Mouse (Mus musculus) cerebellum, adult 18-20 months (tissue): ENCODE data around the gene 1520401A03Rik.
A peak's percentile ranks its signal among the peaks of the same experiment; 100 is the strongest.

Experiments
- DNase-seq, 2 experiments: peaks; one replicate each; pipeline ENCODE4 v3.0.0; 2021

Gene 1520401A03Rik

DNA sequence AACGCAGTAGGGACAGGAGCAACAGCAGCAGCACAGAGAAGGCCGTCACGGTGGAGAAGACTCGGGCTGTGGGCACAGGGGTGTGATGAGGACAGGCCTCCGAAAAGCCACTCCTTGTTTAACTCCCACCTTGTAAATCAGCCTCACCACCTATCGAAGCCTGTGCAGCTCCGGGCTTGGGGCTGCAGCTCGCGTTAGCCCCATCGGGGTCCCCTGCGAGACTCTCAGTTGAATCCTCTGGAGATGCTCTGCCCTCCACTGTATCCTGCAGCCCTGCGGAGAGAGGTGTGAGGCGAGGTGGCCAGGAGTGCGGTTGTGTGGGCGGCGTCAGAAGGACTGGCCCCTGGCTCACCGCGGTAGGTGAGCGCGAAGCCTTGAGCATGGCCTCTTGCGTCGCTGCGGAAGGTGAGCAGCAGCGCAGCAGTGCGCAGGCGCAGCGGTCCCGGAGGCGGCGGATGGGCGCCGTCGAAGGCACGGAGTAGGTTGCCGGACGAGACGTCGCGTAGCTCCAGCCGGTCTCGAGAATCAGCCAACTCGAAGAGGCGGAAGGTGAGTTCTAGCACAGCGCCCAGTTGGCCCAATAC lies 19.7 kb upstream of the 1520401A03Rik start:
- peak; percentile 35 to 53 for DNase-seq

DNA sequence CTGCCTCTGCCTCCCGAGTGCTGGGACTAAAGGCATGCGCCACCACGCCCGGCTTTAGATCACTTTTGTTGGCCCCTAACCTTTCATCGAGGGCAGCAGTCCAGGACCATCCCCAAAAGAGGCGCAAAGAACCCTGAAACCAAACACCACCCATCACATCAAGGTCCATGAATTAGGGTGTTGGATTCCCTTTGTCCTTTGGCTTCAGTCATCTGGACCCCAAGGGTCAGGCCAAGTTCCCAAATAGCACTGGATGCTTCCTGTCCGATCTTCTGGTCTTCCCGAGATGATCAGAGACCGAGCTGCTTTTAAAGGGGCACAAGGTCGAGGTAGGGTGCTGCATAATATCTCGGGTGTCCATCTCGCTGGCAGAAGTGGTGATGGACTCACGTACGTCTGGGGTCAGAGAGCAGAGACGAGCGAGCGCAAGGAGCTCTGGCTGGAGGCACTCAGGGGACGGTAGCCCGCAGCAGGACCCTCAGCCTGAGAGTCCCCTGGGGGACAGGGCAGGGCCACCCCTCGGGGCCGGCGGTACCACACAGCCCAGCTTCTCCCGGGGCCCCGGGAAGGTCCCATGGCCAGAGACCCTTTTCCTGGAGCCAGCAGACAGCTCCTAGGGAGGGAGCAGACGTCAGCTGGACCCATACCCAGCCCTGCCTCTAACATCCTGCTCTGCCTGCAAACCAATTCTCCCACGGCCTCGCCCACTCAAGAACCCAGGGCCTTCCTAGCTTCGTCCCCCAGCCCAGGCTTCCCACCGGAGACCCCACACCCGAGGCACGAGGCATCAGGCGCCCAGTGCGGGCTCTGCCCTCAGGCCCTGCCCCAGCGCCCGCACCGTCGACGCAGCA lies 19.0 kb upstream of the 1520401A03Rik start:
- peak in 1 of 2 experiments; percentile 30 for DNase-seq

DNA sequence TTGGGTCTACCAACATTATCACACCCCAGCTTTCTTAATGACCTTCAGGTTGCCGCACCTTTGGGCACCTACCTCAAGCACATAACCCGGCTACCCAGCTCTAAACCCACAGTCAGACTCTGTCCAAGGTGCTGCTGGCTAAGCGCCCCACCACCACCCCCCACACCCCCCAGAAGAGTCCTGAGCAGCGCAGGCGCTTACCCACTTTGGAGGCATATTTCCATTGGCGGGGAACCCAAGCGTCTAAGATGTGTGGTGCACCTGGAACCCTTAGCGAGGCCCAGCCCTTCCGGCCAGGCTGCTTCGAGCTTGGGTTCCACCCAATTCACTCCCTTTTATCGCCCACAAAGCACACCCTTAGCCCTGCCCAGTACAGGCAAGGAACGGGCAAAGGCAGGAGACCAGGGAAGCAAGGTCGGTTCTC lies 18.0 kb upstream of the 1520401A03Rik start, which contains the start of gene Paqr4:
Paqr4 (minus strand) TSS at position 270 of the 424 bp plus-strand sequence.
- DNase-seq, result peak in 1 of 2 experiments; percentile 43

DNA sequence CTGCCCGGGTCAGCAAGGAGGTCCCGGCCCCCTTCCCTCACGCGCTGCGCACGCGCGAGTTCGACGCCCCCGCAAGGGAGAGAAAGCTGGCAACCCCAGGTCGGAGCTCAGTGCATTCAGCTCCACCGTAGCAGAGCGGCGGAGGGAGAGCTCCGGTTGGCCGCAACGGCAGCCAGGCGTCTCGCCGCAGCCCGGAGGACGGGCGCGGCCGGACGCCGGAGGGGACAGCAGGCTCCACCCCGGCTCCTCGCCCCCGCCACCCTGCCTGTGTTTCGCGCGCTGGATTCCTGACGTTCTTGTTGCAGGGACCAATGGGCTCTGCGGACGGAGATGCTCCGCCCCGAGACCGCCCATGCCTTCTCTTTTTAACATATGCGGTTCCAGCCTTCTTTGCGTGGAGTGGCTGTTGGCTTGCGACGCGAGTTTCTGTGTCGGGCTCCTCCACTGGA lies 17.6 kb upstream of the 1520401A03Rik start:
- peak; percentile 93 to 97 for DNase-seq

DNA sequence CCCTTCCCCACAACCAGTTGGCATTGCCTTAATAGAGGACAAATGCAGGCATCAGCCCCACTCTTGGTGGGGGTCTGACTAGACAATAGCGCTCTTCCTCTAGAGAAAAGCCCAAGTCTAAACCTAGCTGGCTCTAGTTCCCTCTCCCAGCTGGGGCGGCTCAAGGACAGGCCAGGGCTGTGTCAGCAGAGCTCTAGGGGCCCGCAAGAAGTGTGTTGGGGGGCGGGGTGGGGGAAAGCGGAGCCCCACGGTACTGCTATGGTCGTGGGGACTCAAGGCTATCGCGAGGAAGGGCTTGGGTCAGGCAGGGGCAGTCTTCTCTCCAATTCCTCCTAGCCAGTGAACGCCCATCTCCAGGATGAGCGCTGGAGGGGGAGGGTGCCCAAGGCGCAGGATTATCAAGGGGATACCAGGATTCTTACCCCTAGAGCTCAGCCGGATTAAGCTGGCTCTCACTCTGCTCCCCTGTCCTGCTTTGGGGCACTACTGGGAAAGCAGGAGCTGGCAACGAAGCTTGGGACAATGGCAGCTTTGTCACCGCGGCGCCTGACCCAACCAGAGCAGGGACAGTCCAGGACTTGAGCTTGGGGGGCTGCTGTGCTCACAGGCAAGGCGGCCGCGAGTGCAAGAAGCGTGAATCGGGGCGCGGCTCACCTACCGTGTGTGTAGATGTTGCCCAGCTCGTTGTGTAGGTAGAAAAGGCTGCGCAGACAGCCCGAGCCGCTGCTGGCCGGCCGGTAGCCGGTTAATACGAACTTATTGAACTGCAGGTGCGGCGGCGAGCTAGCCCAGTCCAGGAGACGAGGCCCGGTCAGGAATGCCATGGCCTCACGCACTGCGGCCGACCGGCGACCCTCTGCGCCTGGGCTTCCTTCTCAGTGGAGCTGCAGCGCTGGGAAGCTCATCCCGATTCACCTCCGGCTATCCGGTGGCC lies 16.9 kb upstream of the 1520401A03Rik start:
- peak; percentile 32 to 49 for DNase-seq

DNA sequence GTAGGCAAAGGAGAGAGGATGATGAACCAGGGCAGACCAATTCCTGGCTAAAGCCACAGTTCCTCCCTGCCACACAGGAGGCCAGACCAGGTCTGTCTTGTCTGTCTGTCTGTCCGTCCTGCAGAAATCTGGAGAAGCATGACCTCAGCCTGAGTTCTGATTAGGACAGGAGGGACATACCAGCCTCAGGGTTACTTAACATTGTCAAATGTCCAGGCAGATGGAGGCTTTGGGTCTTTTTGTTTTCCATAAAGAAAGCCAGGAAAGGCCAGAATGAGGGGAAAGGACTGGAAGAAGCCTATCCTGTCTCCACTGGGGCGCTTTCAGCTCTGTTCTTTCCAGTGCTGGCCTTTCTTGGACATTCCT lies 16.2 kb upstream of the 1520401A03Rik start:
- no peak for DNase-seq

DNA sequence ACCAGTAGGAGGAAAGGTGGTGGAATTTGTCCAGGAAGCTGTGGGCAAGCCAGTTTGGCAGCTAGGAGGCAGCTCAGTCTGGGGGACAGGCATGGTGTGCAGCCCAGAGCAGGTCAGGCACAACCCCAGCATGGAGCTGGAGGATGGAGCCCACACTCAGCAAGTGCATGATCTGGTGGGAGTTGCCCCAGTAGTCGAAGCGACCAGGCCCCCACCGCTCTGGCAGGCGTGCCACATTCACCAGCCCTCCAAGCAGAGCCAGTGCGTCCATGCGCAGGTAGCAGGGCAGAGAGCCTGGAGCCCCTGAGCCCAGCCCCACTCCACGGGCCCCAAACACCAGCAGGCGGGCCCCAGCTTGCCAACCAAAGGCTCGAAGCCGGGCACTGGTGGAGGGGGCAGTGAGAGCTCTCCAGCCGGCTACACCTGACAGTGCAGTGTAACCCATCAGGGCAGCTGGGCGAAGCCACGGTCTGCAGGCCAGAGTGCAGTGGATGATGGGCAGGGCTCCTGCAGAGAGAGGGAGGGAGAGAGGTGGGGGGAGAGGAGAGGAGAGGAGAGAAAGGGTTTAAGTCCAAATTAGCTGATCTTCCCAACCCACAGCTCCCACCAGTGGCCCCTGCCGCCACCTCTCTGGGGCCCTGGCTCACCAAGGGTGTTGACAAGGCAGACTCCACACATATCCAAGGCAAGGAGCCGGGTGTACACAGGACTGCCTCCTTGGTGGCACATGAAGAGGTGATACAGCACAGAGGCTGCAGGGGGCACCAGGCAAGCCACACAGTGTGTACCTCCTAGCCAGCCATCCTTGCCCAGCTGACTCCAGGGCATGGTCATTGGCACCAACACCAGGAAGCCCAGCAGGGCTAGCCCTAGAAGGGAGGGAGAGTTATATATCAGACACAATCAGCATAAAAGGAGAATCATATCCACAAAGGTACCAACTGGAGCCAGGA lies 15.2 kb upstream of the 1520401A03Rik start:
- DNase-seq, result peak; percentile 37 to 46

DNA sequence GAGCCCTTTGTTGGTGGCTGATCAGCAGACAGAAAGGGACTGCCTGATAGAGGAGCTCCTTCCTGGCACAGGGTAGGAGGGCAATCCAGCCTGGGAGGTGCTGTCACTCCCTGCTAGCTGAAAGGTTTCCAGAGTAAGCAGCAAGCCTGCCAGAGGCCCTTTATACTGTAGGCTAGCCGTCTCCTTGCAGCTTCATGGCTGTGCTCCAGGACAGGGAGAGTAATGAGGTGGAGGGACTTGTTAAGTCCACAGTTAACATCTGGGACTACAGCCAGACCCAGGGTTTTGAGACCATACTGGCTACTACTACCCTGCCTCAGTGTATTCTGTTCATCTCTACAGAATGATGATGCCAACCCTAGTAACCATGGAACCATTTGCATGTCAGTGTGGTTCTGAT lies 11.8 kb upstream of the 1520401A03Rik start:
- no peak for DNase-seq

DNA sequence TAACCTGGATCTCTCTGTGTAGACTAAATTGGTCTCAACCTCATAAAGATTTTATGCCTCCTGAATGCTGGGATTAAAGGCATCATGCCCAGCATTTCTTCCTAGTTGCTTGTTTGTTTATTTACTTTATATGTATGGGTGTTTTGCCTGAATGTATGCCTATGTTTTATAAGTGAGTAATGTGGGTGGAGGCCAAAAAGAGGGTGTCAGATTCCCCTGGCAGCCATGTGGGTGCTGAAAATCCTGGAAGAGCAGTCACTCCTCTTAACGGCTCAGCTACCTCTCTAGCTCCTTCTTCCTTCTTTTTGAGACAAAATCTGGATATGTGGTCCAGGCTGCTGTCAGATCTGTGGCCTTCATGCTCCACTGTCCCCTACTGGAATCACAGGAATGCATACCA lies 7.9 kb upstream of the 1520401A03Rik start:
- no peak for DNase-seq

DNA sequence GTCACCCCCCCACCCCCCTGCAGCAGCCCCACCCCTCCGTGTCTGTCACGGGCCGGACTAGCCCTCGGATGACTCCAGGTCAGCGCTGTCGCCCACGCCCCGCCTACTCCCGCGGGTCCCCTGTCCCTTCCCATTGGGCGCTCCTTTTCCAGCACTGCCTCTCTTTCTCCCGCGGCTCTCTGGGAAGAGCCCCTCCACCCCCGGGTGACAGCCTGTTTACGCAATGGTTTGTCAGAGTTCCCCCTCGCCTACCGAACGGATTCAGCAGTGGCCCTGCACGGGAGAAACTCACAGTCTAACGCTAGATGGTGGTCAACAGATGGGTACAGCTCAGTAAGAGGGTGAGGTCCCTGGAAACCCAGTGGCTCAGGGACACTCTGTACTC lies 4.2 kb upstream of the 1520401A03Rik start:
- DNase-seq, result peak; percentile 66 to 76

DNA sequence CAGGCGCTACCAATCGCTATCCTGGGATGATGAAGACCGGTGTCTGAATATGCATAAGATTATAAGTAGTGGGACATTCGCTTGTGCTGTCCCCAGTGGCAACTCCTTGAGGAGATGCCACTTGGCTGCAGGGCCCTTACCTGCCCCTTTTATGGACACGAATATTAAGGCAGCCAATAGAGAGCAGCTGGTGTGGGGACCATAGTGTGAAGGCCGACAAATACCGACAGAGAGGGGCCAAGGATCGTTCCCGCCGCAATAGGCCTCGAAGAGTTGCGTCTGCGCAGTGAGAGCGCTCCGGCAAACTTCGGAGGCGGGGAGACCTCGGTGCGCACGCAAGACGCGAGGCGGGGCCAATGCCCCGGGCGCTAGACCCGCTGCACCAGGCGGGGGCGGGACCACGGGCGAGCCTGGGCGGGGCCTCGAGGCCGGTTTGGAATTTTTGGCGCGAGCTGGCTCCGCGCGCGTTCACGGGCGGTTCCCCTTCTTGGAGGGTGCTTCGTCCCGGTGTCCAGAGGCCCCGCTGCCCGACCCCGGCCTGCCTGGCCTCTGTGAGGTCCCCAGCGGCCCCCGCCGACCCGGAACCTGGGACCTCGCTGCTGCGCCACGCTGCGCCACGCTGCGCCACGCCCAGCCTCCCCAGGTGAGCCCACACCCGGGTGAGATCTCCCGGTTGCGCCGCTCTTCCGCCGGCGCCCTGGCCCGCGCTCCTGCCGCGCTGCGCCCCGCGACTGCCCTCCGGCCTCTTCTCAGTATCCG lies 3.6 kb upstream of the 1520401A03Rik start, which contains the start of gene Pkmyt1:
Pkmyt1 (plus strand) TSS at position 338 of the 759 bp plus-strand sequence.
- peak; percentile 95 to 97 for DNase-seq

DNA sequence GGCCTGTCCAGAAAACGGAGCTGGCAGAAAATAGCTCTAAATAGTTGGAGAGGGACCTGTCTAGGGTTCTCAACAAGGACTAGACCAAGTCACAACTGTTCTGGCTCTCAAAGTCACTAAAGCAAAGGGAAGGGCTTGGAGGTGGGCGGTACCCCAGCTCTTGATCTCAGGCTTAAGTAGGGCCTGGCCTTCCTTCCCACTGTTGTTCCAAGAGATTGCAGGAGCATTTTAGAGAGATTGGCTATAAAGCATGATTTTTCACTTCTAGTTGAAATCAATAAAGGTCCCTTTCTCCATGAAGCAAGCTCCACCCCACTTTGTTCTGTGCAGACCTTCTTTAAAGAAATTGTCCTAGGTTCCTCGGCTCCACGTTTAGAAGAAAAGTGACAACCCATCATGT lies 2.9 kb upstream of the 1520401A03Rik start:
- no peak for DNase-seq

DNA sequence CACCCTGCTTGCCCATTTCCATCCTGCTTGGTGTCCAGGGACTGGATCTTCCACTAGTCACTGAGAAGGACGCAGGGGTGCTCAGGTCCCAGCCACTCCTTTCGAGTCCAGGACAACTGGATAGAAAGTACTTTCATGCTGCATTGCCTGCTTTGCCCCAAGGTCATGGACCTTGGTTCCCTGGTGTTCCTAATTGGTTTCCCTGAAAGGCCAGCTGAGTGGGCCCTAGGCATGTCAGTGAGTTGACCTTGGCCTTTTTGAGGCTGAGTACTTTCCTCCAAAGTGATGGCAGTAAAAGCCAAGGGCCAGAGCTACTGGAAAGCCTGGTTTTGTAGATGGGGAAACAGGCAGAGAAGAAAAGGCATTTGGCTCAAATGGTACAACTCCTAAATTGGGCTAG lies 697 bp downstream of the 1520401A03Rik start:
- no peak for DNase-seq

DNA sequence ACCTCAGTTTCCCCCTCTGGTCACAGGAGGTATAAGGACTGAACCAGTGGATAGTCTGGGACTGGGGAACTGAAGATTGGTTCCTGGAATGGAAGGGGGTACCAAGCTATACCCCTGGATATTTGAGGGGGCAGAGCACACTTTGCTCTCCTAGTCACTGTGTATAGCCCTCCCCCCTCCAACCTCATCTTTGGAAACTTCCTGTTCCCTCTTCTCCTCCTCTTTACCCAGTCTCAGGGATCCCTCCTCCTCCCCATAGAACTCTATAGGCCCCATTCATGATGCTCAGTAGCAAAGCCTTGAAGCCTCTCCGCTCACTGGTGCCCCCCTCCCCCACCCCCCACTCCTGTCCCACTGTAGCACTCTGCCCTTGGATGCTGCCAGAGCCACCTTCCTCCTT lies 3.1 kb downstream of the 1520401A03Rik start:
- DNase-seq, result no peak

DNA sequence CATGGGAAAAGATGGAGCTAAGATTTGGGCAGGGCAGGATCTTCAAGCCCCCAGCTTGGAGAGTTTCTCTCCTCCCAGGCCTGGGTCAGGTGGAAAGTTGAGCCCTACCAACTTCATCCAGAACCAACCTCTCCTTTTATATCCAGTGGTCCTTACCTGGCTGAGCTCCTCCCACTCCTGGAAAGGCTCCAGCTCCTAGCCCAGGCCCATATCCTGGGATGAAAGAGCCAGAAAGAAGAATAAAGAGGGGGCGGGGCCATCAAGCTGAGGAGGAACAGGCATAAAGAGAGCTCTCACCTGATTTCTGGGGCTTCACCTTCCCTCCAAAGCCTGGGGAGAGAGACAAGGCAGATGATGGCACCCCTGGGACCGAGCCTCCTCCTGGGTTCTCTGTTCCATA lies 5.6 kb downstream of the 1520401A03Rik start:
- no peak for DNase-seq

DNA sequence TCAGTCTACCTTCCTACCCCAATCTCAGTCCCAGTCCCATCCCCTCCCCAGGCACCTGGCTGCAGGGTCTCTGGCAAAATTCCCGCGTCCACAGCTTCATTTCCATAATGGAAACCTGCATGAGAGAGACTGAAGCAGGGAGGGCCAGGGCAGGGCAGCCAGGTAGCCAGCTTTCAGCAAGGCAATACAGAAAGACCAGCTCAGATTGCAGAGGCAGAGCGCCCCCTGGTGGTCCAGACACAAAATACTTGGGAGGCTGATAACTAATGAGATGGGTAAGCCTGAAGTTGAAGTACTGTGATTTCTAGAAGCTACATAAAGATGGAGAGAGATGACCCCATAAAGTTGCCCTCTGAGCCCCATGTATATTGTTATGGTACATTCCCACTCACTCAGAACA lies 16.4 kb downstream of the 1520401A03Rik start:
- peak; percentile 80 to 89 for DNase-seq

DNA sequence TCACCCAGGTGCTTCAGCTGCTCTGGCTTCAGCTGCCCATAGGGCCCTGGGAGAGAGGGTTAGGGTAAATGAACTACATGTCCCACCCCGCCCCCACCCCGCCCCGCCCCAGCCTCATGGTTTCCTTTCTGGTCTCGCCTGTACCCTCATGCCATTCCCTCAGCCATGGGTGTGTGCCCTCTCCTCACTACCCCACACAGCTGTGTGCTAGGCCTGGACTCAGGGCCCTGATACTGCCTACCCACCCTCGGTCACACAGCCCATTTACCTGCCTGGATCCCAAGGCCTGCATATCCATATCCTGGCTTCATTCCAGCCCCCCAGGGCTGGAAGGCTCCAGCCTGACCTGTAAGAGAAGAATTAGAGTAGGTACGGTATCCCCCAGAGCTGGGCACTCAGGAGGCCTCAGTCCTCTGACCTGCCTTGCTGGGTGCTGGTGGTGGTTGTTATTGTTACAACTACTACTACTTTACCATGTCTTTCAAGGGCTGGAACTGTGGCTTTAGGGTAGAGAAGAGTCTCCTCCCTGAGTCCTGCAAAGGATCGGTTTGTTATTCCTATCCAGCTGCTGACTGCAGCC lies 17.0 kb downstream of the 1520401A03Rik start:
- no peak for DNase-seq

DNA sequence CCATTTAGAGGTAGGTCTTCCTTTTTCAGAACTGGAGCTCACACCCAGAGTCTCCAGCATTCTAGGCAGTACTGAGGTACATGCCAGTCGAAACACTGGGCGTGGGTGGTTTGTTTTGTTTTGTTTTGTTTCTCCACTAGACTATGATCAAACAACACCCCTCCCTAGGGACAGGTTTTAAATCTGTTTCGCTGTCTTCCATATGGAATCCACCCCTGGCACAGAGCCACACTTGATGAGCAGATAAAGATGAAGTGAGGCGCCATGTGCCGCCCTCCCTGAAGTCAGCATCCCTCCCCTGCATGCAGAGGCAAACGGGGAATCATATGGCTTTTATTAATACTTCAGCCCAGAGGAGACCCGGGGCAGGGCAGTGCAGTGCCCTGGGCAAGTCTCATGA lies 17.8 kb downstream of the 1520401A03Rik start:
- DNase-seq, result no peak

DNA sequence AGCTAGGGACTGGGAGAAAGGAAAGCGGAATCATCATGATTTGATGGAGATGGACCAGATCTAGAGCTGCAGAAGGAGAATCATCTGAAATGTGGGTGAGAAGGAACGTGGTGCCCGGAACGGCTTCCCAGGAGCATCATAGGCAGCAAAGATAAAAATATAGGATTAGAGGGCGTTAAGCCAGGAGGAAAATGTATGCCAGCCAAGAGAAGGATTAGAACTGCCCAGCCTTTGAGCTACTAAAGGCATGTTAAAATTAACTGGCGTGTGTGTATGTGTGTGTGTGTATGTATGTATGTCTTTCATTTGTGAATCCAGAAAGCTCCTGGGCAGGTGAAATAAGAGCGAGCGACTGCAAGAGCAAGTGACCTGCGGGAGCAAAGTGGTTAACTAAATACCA lies 19.3 kb downstream of the 1520401A03Rik start:
- DNase-seq, result no peak

DNA sequence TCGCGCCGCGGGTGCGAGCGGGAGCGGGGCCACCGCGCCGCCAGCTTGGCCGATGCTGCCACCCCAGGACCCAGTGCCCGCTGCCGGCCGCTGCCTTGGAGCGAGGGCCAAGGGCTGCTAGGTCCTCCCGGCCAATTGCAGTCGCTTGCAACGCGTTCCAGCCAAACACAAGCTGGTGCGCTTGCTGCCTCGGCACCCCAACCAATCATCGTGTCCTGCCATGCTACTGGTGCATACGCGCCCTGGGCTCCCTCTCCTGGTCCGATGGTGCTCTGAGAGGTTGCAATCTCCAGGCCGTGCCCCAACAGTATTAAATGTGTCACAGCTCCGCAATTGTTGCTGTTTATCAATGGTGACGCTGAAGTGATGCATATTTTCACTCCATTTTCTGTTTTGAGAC lies 22.5 kb downstream of the 1520401A03Rik start:
- peak; percentile 95 to 98 for DNase-seq
